Mouse (Mus musculus) hindbrain, embryonic 14.5 days (tissue): ENCODE measurements around the gene Sumo3. TPM values are rescaled to one million over a fixed set of nuclear protein-coding genes. Genes with fewer than 3 reads are reported as not detected.

Experiments
- ATAC-seq: fragments of 200-750 bp; cut with Nextera tagmentation; 2 replicates; pipeline ENCODE4 v1.8.0; 2017; ENCODE audit warnings: moderate number of reproducible peaks, mild to moderate bottlenecking, moderate TSS enrichment, moderate library complexity; ENCODE audit not compliant: low FRiP score
- DNase-seq: peaks from one replicate; pipeline ENCODE4 v3.0.0-alpha.2; 2015; ENCODE audit warnings: low spot score
- H3K27ac ChIP-seq: fragments of 300-500 bp; sonication (generic); 2 replicates; pipeline ENCODE4 v1.5.1; 2014; ENCODE audit warnings: mild to moderate bottlenecking, moderate library complexity
- H3K27me3 ChIP-seq: fragments of 300-500 bp; sonication (generic); 2 replicates; pipeline ENCODE4 v1.6.1; 2014; ENCODE audit warnings: mild to moderate bottlenecking, low read length, mixed read lengths; ENCODE audit not compliant: control insufficient read depth, insufficient read depth
- H3K36me3 ChIP-seq: fragments of 300-500 bp; sonication (generic); replicated peaks from 2 replicates; pipeline ENCODE4 v1.6.1; 2014; ENCODE audit not compliant: control insufficient read depth, insufficient read depth
- H3K4me1 ChIP-seq: fragments of 300-500 bp; sonication (generic); replicated peaks from 2 replicates; pipeline ENCODE4 v1.6.1; 2014; ENCODE audit warnings: antibody characterized with exemption, low read length, mixed read lengths; ENCODE audit not compliant: control insufficient read depth, insufficient read depth
- H3K4me2 ChIP-seq: fragments of 300-500 bp; sonication (generic); replicated peaks from 2 replicates; pipeline ENCODE4 v1.6.1; 2014; ENCODE audit warnings: mild to moderate bottlenecking, moderate library complexity
- H3K4me3 ChIP-seq: fragments of 300-500 bp; sonication (generic); replicated peaks from 2 replicates; pipeline ENCODE4 v1.5.1; 2014; ENCODE audit warnings: mild to moderate bottlenecking, low read length
- H3K9ac ChIP-seq: fragments of 300-500 bp; sonication (generic); 2 replicates; pipeline ENCODE4 v1.6.1; 2014
- H3K9me3 ChIP-seq: fragments of 300-500 bp; sonication (generic); 2 replicates; pipeline ENCODE4 v1.6.1; 2016; ENCODE audit warnings: low read length; ENCODE audit not compliant: control insufficient read depth
- WGBS: fragments of 180-500 bp; shearing (Covaris S2); extraction: QIAGEN DNeasy Blood & Tissue Kit; methylation state at CpG from one replicate; pipeline ENCODE4 v1.1.7; 2014; 5-methylcytosine and 5-hydroxymethylcytosine counted together
- polyA plus RNA-seq: library from polyadenylated mRNA; unstranded; fragments of >200 nt; fragmentation: Nextera tagmentation; extraction: Ambion mirVana; gene quantifications from 2 replicates; pipeline ENCODE4 v1.2.1, GENCODE M21; 2014

The Sumo3 gene
- polyA plus RNA-seq, 1 experiment from 2014 or later: 235 TPM

DNA sequence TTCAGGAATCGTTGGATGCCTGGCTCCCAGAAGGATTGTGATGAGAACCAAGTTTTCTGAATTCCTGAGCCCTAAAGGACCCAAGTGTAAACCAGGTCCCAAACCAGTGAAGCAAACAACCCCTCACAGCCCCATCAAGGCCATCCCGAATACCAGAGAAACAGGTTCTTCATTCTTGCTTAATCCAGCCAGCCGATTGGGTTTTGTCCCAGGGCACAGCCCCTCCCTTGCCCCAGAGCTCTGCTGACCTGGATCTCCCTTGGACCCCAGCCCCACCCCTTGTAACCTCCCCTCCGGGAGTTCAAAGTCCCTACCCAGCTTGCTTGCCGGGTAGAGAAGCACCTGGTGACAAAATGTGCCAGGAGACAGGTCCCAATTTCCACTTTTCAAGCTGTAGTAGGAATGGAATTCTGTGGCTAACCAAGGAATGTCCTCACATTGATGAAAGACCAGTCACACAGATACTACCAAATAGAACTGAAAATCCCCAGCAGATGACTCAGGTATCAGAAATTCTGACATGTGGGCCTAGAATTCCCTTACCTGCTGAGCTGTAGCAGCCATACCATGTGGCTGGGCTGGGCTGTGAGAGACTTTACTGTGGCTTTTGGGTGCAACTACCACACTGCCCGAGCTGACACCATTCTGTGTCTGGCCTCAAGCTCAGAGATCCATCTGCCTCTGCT, 35.8 kb upstream of the Sumo3 start:
- H3K36me3 ChIP-seq: no peaks in the 10 kb centered on the region
- H3K4me2 ChIP-seq: no peak overlapping the region
- no peaks in the 10 kb centered on the region for H3K9me3 ChIP-seq
- no peaks in the 10 kb centered on the region for H3K27me3 ChIP-seq
- DNase-seq (no peak), ATAC-seq (no peak)
- H3K4me3 ChIP-seq: no peak overlapping the region
- H3K4me1 ChIP-seq: no peaks in the 10 kb centered on the region
- H3K27ac ChIP-seq: no peak overlapping the region
- 56% methylated on average over 6 of the region's 6 CpGs for WGBS
- H3K9ac ChIP-seq: no peak overlapping the region

DNA sequence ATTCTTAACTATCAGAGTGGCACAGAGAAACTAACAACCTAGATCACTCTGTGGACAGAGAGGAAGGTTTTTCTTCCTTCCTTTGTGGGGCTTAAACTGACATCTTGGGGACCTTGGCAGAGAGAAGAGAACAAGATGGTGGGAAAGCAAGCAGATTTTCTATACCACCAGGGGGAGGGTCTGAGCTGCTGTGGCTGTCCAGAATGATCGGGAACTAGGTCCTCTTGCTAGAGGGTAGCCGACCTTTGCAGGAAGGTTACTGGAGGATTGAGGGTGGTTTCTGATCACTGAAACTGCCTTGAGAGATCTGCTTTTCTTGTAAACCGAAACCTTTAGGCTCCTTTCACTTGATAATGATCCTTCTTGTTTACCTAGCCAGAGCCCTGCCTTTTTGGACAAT, 33.7 kb upstream of the Sumo3 start:
- DNase-seq (no peak), ATAC-seq (no peak)
- 35% methylated on average over 3 of the region's 3 CpGs for WGBS
- H3K36me3 ChIP-seq: no peaks in the 10 kb centered on the region
- no peak overlapping the region for H3K9ac ChIP-seq
- H3K4me1 ChIP-seq: no peaks in the 10 kb centered on the region
- no peaks in the 10 kb centered on the region for H3K9me3 ChIP-seq
- no peak overlapping the region for H3K27ac ChIP-seq
- no peak overlapping the region for H3K4me3 ChIP-seq
- H3K27me3 ChIP-seq: no peaks in the 10 kb centered on the region
- H3K4me2 ChIP-seq: no peak overlapping the region

DNA sequence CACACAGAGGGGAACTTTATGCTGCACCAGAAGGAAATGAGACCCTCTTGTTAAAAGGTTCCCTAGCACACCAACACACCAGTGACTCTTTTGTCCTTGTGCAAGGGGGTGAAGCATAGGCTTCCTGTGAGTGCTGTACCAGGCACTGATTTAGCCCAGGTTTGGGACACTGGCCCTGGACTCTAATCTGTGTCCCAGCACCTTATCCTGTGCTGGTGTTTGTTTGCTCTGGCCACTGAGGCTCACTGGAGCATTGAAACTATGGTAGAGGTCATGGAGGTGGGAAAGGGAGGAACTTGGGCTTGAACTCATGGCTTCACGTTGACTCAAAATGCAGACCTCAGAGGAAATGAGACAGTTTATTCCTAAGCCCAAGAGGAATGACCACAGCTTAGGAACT, 32.7 kb upstream of the Sumo3 start:
- H3K36me3 ChIP-seq: no peaks in the 10 kb centered on the region
- H3K4me1 ChIP-seq: no peaks in the 10 kb centered on the region
- DNase-seq (no peak), ATAC-seq (no peak)
- H3K27me3 ChIP-seq: no peaks in the 10 kb centered on the region
- 80% methylated on average over 1 of the region's 1 CpGs for WGBS
- H3K9me3 ChIP-seq: no peaks in the 10 kb centered on the region
- no peak overlapping the region for H3K4me2 ChIP-seq
- H3K4me3 ChIP-seq: no peak overlapping the region
- no peak overlapping the region for H3K9ac ChIP-seq
- no peak overlapping the region for H3K27ac ChIP-seq

DNA sequence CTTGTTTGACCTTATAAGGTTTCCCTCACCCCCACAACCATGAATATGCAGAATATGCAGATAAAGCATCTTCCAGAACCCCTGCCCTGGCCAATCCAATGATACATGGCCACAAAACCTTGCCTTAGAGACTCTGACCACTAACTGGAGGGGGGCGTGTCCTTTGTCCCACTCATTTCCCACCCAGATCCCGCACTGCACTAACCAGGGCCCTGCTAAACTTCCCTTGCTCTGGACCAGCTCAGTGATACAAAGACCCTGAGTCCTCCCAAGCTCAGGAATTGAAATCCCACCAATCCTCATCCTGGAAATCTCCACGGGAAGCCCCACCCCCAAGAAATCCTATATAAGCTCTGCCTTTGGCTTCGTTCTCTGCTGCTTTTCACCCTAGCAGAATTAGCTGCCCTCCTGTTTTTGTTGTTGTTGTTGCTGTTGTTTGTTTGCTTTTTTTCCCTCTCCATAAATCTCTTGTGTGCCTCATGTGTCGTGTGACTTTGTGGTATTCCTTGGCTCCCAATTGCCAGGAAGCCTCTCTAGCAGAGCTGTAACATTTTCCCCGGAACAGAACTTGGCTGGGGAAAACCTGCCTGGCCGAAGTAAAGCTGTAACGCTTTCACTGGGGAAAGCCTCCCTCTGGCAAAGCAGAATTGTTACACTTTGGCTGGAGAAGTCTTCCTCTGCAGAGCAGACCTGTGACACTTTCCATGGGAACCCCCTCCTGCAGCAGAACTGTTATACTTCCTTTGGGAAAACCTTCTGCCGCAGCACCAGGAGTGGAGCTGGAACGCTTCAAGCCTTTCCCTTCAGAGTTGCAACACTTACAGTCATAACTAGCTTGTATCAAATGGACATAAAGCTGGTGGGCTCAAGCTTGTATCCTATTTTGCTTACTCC, 25.6 kb upstream of the Sumo3 start:
- DNase-seq (no peak), ATAC-seq (no peak)
- H3K4me2 ChIP-seq: peak overlapping the region; percentile 90
- H3K9ac ChIP-seq: no peak overlapping the region
- peaks cover 18% of the 10 kb centered on the region for H3K4me1 ChIP-seq
- no peaks in the 10 kb centered on the region for H3K36me3 ChIP-seq
- H3K27me3 ChIP-seq: no peaks in the 10 kb centered on the region
- WGBS: 64% methylated on average over 10 of the region's 10 CpGs
- no peak overlapping the region for H3K27ac ChIP-seq
- H3K9me3 ChIP-seq: no peaks in the 10 kb centered on the region
- no peak overlapping the region for H3K4me3 ChIP-seq

GRCm38 (mm10) chr10:77581023-77581407, 24.9 kb upstream of the Sumo3 start:
- Histone ChIP-seq H3K9ac (peak overlapping the region; percentile 70), H3K36me3 (no peaks in the 10 kb centered on the region), H3K27ac (peak overlapping the region; percentile 82), H3K4me1 (peaks cover 18% of the 10 kb centered on the region), H3K4me2 (peak overlapping the region; percentile 90), H3K4me3 (peak overlapping the region; percentile 76), H3K9me3 (no peaks in the 10 kb centered on the region), H3K27me3 (no peaks in the 10 kb centered on the region)
- DNase-seq: no peak
- ATAC-seq: peak; percentile 13; the same call in 1 of the 2 replicates
- 12% methylated on average over 8 of the region's 8 CpGs for WGBS

- ATAC-seq (peak; percentile 97), DNase-seq (peak; percentile 99)
- Histone ChIP-seq H3K4me3 (peak within 1 kb of the TSS; percentile 76), H3K36me3 (no peaks in the 10 kb centered on the region), H3K4me2 (peak within 1 kb of the TSS; percentile 90), H3K27me3 (no peaks in the 10 kb centered on the region), H3K9me3 (no peaks in the 10 kb centered on the region), H3K4me1 (peaks cover 18% of the 10 kb centered on the region), H3K9ac (peak within 1 kb of the TSS; percentile 87), H3K27ac (peak within 1 kb of the TSS; percentile 82)
- WGBS: under 1% methylated on average over 64 of the region's 64 CpGs
Observed at GRCm38 (mm10) chr10:77581408-77582284, 24.3 kb upstream of the Sumo3 start, which contains the start of gene Pttg1ip. Gene Pttg1ip, plus strand, starts transcription at chr10:77581720.

DNA sequence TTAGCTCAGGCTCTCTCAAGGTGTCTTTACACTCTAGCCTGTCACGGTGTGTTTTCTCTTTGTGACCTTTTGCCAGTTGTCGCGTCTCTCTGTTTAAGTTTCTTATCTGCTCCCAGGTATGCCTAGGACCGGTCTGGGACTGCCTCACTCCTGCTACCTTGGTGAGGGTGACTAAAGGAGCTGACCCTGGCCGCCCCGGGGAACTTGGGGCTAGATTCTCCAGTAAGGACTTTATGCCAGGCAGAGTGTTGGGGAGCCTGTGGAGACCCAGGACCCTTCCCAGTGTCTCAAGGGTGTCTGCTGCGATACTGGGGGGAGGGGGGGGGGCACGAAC, 23.6 kb upstream of the Sumo3 start:
- 10% methylated on average over 8 of the region's 8 CpGs for WGBS
- H3K27me3 ChIP-seq: no peaks in the 10 kb centered on the region
- H3K4me2 ChIP-seq: peak overlapping the region; percentile 90
- ATAC-seq (no peak), DNase-seq (no peak)
- H3K4me1 ChIP-seq: peaks cover 22% of the 10 kb centered on the region
- H3K9me3 ChIP-seq: no peaks in the 10 kb centered on the region
- H3K36me3 ChIP-seq: 0 out of 2 replicates have a peak, but pooled peaks cover under 1% of the 10 kb centered on the region
- H3K27ac ChIP-seq: no peak overlapping the region
- H3K9ac ChIP-seq: peak overlapping the region; percentile 87
- H3K4me3 ChIP-seq: peak overlapping the region; percentile 76

DNA sequence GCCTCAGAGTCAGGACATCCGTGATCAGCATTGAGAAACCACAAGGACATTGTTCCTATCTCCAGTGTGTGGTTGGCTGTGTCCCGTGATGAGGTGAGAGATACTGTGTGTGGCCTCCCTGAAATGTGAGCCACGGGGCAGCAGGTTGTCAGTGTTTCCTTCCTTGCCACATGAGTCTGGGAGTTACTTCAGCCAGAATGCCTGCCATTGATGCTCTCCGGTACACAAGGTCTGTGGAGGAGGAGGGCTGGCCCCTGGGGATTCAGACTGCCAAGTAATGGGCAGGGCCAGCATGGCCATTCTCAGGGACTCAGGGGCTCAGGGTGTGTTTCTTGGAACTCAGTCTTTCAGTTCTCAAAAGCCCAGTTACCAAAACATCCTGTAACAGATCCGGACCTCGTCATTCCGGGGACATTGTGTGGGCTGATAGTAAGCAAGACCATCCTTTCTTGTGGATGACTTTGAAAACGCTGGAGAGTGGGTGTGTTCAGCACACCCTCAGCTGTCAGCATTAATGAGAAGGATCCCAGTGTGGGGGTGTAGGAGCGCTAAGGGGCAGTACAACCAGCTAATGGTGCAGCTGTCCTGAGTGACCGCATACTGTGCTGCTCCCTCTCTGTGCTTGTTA, 22.0 kb upstream of the Sumo3 start:
- 71% methylated on average over 10 of the region's 10 CpGs for WGBS
- ATAC-seq: no peak
- no peak overlapping the region for H3K9ac ChIP-seq
- no peaks in the 10 kb centered on the region for H3K9me3 ChIP-seq
- peaks cover 7% of the 10 kb centered on the region for H3K36me3 ChIP-seq
- no peaks in the 10 kb centered on the region for H3K27me3 ChIP-seq
- peaks cover 25% of the 10 kb centered on the region for H3K4me1 ChIP-seq
- no peak overlapping the region for H3K4me3 ChIP-seq
- no peak overlapping the region for H3K27ac ChIP-seq
- no peak overlapping the region for H3K4me2 ChIP-seq
- DNase-seq: no peak
